Mouse (Mus musculus) hematopoietic stem cell, adult 5-6 weeks (primary cell): Measurements from ENCODE around the gene Ubr2. TPM values are rescaled to one million over a fixed set of nuclear protein-coding genes. Genes with fewer than 3 reads are reported as not detected.
A peak's percentile ranks its signal among the peaks of the same experiment; 100 is the strongest.

Experiments used
- ATAC-seq, 2 experiments: fragments of 125-278 bp in 1 of 2; replicated peaks in 1 of 2; 2 replicates each; pipeline ENCODE4 v1.8.0; 2016 to 2017; ENCODE audit warnings: inconsistent platforms in 2 of 2, mild to moderate bottlenecking in 2 of 2, moderate number of reproducible peaks in 2 of 2, low read depth in 1 of 2, moderate TSS enrichment in 1 of 2; ENCODE audit not compliant: low FRiP score in 2 of 2, poor library complexity in 2 of 2, severe bottlenecking in 2 of 2, insufficient read depth in 1 of 2, low TSS enrichment in 1 of 2
- total RNA-seq: library from RNA; stranded (forward); fragments of 172-1452, 232-1000 nt; gene quantifications from 2 replicates; pipeline ENCODE4 v1.2.3, GENCODE M21; 2017

Ubr2 gene
- total RNA-seq, 1 experiment from 2014 or later = 36.7 TPM

- no peak for ATAC-seq
These were observed 113.0 kb downstream of the Ubr2 start for GRCm38 (mm10) chr17:46897221-46897950.

- no peak for ATAC-seq
These were observed 114.9 kb downstream of the Ubr2 start for GRCm38 (mm10) chr17:46895426-46895825.

GRCm38 (mm10) chr17:46890843-46891594, 119.3 kb downstream of the Ubr2 start:
- ATAC-seq = peak in 1 of 2 experiments; percentile 12; a peak in 2 of 4 replicates

- peak; percentile 96 for ATAC-seq
These were observed 120.1 kb downstream of the Ubr2 start, which contains the start of gene Tbcc for GRCm38 (mm10) chr17:46890116-46890815. TSS of gene Tbcc (plus strand) at chr17:46890684.

GRCm38 (mm10) chr17:46889450-46890084, 120.8 kb downstream of the Ubr2 start:
- peak in 1 of 2 experiments; percentile 7; a peak in 1 of 4 replicates for ATAC-seq

GRCm38 (mm10) chr17:46888511-46889212, 121.7 kb downstream of the Ubr2 start:
- no peak for ATAC-seq

- ATAC-seq = no peak
These were observed 124.3 kb downstream of the Ubr2 start for GRCm38 (mm10) chr17:46885910-46886643.

- ATAC-seq = no peak
These were observed 125.0 kb downstream of the Ubr2 start for GRCm38 (mm10) chr17:46885218-46885909.

GRCm38 (mm10) chr17:46884766-46885165, 125.6 kb downstream of the Ubr2 start:
- no peak for ATAC-seq

- no peak for ATAC-seq
These were observed 127.2 kb downstream of the Ubr2 start for GRCm38 (mm10) chr17:46883107-46883506.

GRCm38 (mm10) chr17:46881728-46882127, 128.6 kb downstream of the Ubr2 start:
- no peak for ATAC-seq

- no peak for ATAC-seq
These were observed 130.0 kb downstream of the Ubr2 start for GRCm38 (mm10) chr17:46880322-46880721.

- ATAC-seq = no peak
These were observed 130.5 kb downstream of the Ubr2 start for GRCm38 (mm10) chr17:46879841-46880311.
